Mouse (Mus musculus): ENCODE measurements around the gene Ubac2.

Gene Ubac2

GRCm38 (mm10) chr14:121922731-121923130, 44.3 kb downstream of the Ubac2 start:
- DNase-seq (ENCODE audit: low read depth, low spot score), result no peak

- no peak for DNase-seq (ENCODE audit: low read depth, low spot score)
Measured at GRCm38 (mm10) chr14:121924876-121925275, 46.5 kb downstream of the Ubac2 start.

DNA sequence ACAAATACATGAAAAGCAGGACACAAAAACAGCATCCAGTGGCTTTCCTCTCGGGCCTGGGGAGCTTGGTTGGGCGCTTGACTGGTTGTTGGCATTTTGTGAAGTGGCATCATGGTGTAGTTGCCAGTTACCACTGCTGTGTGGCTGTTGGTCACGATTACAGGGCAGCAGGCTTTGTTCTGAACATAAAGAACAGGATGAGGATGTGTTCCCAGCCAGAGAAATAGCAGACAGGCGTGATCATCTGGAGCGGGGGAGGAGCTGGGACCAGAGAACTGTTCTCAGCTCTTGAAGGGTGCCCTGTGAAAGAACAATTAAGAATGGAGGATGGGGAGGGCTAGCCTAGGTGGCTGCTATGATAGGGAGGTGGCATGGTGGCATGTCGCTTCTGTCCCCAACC, 48.5 kb downstream of the Ubac2 start:
- DNase-seq (ENCODE audit: low read depth, low spot score), result no peak

GRCm38 (mm10) chr14:121927451-121927850, 49.0 kb downstream of the Ubac2 start:
- DNase-seq (ENCODE audit: low read depth, low spot score), result no peak

GRCm38 (mm10) chr14:121928375-121929137, 50.1 kb downstream of the Ubac2 start:
- DNase-seq (ENCODE audit: low read depth, low spot score), result peak; percentile 75

DNA sequence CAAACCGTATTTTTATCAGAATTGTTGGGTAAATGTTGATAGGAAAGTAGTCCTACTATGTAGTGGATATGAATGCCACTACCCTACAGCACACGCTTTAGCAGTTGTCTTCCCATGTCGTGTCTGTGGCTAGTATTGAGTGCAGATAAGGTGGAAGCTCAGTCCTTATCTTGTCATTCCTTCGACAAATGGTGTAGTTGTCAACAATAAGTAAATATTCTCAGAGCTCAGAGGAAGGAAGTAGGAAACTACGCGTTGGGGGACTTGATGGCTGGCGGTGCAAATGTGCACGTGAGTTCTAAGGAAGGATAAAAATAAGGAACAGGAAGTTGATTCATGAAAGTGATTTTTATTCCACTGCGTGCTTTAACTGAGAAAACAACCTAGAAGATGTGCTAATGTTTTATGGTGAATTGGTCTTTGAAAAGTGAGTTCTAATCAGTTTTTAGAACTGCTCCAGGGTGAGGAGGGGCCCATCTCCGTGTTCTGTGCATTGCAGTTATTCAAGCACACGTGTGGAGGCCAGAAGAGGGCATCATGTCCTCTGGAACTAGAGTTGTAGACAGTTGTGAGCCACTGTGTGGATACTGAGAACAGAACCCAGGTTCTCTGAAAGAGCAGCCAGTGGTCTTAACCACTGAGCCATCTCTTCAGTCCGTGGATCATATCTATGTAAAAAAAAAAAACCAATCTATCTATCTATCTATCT, 51.0 kb downstream of the Ubac2 start:
- DNase-seq (ENCODE audit: low read depth, low spot score), result no peak

GRCm38 (mm10) chr14:121930731-121931383, 52.4 kb downstream of the Ubac2 start:
- no peak for DNase-seq (ENCODE audit: low read depth, low spot score)

DNA sequence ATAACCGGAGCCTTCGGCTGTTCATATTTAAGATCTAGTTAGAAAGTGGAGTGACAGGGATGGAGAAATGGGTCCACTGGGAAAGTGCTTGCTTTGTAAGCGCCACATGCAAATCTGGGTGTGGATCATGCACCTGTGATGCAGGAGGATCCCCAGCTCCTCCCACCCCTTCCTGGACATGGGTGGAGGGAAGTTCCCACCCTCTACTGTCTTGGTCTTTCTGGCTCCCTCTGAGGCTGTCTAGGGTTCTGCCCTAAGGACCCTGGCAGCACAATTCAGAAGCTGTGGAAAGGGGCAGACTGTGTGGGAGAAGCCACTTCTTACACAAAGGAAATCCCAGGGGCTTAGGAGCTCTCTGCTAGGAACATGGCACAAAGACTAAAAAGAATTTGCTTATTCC, 53.2 kb downstream of the Ubac2 start:
- DNase-seq (ENCODE audit: low read depth, low spot score), result peak; percentile 77

GRCm38 (mm10) chr14:121932180-121932579, 53.8 kb downstream of the Ubac2 start:
- no peak for DNase-seq (ENCODE audit: low read depth, low spot score)

GRCm38 (mm10) chr14:121933906-121934596, 55.6 kb downstream of the Ubac2 start:
- no peak for DNase-seq (ENCODE audit: low read depth, low spot score)

- no peak for DNase-seq (ENCODE audit: low read depth, low spot score)
Measured at GRCm38 (mm10) chr14:121934597-121934946, 56.2 kb downstream of the Ubac2 start.

DNA sequence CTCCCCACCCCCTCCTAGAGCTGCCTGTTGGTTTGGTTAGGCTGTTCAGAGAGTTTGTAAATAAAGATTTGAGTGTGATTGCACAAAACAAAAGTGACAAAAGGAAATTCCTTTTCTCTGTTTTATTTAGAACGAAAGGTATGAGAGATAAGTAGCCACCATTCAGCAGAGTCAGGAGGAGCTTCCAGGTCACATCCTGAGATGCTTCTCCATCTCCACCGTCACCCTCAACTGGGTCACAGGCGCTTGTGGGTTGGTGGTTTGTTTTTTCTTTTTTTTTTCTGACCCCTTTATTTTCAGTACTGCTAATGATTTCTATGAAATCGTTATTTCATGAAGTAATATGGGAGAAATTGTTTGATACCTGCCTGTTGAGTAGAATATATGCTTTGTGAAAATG, 57.9 kb downstream of the Ubac2 start:
- no peak for DNase-seq (ENCODE audit: low read depth, low spot score)

DNA sequence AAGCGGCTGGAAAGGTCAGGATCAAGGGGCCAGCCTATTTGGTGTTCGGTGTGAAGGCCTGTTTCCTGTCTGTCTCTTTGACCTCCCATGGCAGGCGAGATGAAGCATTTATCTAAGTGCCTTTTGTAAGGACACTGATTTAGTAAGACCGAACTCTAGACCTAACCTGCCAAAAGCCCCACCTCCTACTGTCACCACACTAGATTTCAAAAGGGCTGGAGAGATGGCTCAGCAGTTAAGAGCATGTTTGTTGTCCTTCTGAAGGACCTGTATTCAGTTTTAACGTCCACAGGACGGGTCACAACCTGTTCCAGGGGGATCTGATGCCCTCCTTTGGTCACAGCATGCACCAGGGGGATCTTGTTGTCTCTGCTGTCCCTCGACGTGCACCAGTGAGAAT, 58.4 kb downstream of the Ubac2 start:
- no peak for DNase-seq (ENCODE audit: low read depth, low spot score)

DNA sequence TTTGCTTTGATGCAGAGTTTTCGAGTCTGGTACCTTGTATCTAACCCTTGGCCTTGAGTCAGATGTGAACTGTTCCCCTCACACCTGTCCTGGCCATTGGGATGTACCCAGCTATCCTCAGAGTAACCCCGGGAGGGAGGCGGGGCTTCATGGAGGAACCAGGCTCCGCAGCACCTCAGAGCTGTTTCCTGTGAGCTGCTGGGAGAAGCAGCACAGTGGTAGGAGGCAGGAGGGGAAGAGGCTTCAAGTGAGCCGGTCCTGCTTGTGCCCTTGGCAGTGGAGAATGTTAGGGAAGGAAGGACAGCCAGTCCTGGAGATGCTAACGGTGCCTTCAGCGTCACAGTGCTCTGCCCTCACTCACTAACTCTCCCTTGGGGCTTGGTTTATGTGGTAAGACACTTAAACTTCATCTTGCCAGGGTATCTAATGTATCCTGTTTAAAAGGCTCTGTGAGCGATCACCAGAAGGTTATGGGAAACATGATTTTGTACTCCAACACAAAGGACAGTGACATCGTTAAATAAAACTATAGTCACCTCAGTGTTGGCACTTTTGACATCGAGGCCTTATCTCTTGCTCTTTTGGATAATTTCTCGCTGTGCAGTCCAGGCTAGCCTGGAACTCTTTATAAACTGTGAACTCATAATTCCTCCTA, 59.3 kb downstream of the Ubac2 start:
- peak; percentile 42 for DNase-seq (ENCODE audit: low read depth, low spot score)

DNA sequence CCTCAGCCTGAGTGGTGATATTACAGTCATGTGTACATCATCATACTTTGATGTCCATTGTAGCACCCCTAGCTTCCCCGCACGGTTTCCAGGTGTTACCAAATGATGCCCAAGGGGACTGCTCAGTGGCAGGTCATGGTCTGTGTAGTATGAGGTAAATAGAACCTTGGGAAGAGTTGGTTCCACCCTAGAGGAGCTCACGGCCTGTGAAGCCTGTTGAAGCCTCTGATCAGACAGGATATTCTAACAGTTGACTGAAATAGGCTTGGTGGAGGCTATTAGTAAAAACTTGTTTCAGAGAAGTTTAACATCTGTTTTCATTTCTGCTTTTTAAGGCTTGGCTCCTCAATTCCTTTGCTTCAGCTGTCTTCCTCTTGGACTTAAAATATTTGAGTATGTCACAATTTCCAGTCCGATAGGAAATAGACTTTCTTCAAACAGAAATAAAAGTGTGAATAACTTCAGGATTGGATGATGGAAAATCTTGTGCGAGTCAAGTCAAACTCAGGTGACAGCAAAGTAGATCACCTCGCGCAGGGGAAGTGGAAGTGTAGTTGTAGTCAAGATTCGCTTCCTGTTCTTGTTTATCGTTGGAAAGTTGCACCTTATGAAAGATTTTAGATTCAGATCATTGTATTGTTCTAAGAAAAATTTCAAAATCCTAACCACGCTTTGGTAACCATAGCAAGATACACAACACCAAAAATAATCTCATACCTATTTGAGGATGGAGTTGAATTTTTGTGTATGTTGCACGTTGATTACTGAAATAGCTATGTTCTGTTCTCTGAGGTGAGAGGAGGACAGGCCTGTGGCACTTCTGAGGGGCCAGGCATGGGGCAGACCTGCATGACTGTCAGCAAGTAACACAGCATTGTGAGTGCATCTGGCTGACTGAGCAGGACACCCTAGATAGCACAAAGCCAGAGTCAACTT, 60.1 kb downstream of the Ubac2 start:
- DNase-seq (ENCODE audit: low read depth, low spot score), result no peak

GRCm38 (mm10) chr14:121939582-121939981, 61.2 kb downstream of the Ubac2 start:
- DNase-seq (ENCODE audit: low read depth, low spot score), result no peak

DNA sequence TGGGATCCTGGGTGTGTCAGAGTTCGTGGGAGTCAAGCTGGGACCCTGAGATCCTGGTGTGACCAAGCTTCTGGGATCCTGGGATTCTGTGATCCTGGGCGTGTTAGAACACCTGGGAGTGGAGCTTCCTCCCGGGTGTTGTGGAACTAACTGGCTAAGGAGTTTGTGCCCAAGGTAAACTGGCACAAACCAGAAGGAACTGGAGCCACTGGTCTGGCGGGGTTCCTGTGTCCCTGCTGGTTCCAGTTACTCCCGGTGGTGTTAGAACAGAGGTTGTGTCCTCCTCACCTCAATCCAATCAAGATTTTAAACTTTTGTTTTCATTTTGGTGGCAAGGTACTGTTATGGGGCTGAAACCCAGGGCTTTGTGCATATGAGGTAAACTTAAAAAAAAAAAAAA, 67.7 kb downstream of the Ubac2 start:
- DNase-seq (ENCODE audit: low read depth, low spot score), result peak; percentile 96

GRCm38 (mm10) chr14:121946728-121947127, 68.3 kb downstream of the Ubac2 start:
- DNase-seq (ENCODE audit: low read depth, low spot score), result peak; percentile 85

- DNase-seq (ENCODE audit: low read depth, low spot score), result no peak
Measured at GRCm38 (mm10) chr14:121947201-121947760, 68.9 kb downstream of the Ubac2 start.

DNA sequence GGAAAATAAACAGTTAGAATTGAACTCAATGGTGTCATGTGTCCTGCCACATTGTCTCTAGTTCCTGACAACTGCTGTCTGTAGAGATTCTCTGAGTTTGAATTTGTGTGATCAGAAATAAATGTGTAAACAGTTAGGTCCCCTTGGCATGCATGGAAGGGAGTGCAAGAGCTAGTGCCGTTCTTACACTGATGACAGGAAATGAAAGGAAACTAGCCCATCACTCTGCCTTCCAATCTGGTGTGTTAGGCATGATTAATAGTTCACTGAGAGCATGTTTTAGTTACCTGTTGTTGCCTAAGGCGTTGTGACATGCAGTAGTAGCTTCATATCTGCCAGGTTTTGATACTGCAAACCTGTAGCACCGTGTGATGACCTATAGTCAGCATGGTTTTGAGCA, 69.5 kb downstream of the Ubac2 start:
- DNase-seq (ENCODE audit: low read depth, low spot score), result no peak

Measured in ZHBTc4 (cell line).